Mouse (Mus musculus) mouse embryonic stem cell (cell line): ENCODE data around the gene Wnt8b.
"Not testable (repeated sequence)": the region's sequence is repeated elsewhere in the genome, so short reads cannot be mapped to it uniquely, and the experiment has no call there.

Experiments used
- in situ Hi-C, 2 experiments: fragments of 300-500 bp; cut with MboI; formaldehyde crosslinking; loops; 1 replicate in 1 of 2; 3 replicates in 1 of 2; pipeline ENCODE4 v1.14.3; 2019 to 2020; ENCODE audit warnings: low sequenced_read_pairs in 2 of 2, low pct_unique_long_range_greater_than_20kb in 1 of 2, mixed read lengths in 1 of 2; ENCODE audit not compliant: unreplicated experiment in 1 of 2

The Wnt8b gene

DNA sequence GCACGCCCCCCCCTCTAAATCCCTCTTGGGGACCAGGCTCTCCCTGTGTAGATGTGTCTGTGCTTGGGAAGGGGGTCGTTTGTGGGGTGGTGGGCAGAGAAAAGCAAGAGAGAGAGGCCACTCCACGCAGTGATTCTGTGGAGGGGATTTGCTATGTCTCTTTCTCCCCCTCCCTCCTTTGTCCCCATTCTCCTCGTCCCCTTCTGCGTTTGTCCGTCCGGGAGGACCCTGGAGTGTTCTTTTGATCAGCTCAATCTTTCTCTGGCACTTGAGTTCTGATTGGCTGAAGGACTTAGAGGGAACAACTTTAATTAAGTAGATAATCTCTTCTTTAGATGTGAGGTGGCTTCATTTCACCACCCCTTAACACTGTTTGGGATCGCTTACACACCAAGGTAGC lies at the start of gene Wnt8b:
TSS of gene Wnt8b (plus strand) at position 345 of the 400 bp plus-strand sequence.
- in situ Hi-C loops, result no loop called here

DNA sequence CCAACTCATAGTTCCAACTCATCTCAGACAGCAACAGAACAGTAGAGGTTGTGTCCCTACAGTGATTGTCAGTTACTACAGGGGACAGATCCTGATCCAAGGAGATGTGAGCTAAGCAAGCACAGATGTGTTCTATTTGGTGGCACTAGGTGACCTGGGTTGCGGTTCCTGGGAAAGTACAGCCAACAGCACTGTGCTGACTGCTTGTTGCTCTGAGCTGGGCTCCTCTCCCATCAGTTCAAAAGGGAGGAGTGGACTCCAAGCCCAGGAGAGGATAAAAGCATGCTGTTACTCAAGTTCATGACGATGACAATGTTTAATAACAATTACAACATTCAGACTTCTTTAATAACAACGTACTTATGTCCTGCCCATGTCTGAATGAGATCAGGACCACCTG lies 47.5 kb upstream of the Wnt8b start:
- in situ Hi-C loops, result no loop called here

DNA sequence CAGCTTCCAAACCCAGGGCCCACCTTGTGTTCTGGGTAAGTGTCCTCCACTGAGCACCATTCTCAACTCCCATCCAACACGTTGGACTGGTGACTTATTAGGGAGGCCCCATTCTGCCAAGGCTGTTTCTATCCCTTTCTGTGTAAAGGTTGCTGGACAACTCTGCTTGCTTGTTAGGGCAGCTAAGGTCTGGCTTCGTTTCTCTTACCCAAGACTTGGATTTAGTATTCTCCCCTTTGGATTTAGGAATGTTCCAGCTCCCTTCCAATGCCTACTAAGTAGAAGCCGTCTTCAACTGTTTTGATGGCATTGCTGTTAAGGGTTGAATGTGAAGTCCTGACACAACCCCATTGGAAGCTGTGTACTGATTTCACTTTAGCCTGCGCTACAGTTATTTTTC lies 45.3 kb upstream of the Wnt8b start:
- in situ Hi-C loops, result no loop called here

- in situ Hi-C loops, result loop anchor here in 1 of 2 experiments (5.0 kb wide), 1 partner anchor 33 kb away; no protein-coding TSS in a partner anchor
Measured at GRCm38 (mm10) chr19:44454862-44455261, 38.4 kb upstream of the Wnt8b start.

- in situ Hi-C loops, result loop anchor here in 1 of 2 experiments (5.0 kb wide), 1 partner anchor 33 kb away; no protein-coding TSS in a partner anchor
Measured at GRCm38 (mm10) chr19:44455356-44455755, 37.9 kb upstream of the Wnt8b start.

GRCm38 (mm10) chr19:44457359-44458055 lies 35.8 kb upstream of the Wnt8b start:
- in situ Hi-C loops, result loop anchor here in 1 of 2 experiments (5.0 kb wide), 1 partner anchor 35 kb away; no protein-coding TSS in a partner anchor

GRCm38 (mm10) chr19:44458696-44459095 lies 34.6 kb upstream of the Wnt8b start:
- in situ Hi-C loops, result loop anchor here in 1 of 2 experiments (5.0 kb wide), 1 partner anchor 36 kb away; no protein-coding TSS in a partner anchor

GRCm38 (mm10) chr19:44460441-44460840 lies 32.8 kb upstream of the Wnt8b start:
- in situ Hi-C loops, result no loop called here

GRCm38 (mm10) chr19:44461500-44461899 lies 31.8 kb upstream of the Wnt8b start:
- in situ Hi-C loops, result no loop called here

DNA sequence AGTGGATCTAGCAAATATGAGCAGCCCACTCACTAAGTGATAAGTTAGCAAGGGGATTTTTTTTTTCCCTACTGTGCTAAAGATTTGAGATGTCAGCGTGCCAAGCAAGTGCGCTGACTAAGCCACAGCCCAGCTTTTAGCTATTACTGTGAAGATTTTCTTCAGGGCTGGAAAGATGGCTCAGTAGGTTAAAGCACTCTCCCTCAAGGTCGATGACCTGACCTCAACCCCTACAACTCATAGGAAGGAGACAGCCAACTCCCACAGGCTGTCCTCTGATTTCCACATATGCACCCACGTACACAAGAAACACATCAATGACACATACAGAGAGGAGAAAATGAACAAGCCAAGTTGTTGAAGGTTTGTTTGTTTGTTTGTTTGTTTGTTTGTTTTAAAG lies 31.1 kb upstream of the Wnt8b start:
- in situ Hi-C loops, result no loop called here

- in situ Hi-C loops, result not testable (repeated sequence)
Measured at GRCm38 (mm10) chr19:44465960-44466525, 27.2 kb upstream of the Wnt8b start.

- in situ Hi-C loops, result no loop called here
Measured at GRCm38 (mm10) chr19:44474158-44474557, 19.1 kb upstream of the Wnt8b start.

- in situ Hi-C loops, result no loop called here
Measured at GRCm38 (mm10) chr19:44475268-44475667, 18.0 kb upstream of the Wnt8b start.

DNA sequence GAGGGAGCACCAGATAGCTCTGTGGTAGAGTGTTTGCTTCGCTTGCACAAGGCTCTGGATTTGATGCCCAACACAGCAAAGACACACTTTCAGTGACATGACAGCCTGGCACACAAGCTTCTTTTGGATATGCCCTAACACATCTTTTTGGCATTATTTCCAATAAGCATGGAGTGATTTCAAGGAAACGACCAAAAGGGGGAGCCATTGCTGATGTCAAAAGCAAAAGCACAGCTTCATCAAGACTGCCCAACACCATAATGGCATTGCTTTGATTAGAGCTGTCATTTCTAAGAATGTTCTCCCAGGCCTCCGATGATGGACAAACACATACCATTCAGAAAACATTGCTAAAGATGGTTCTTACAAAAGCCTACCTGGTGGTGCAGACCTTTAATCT lies 16.7 kb upstream of the Wnt8b start:
- in situ Hi-C loops, result no loop called here

DNA sequence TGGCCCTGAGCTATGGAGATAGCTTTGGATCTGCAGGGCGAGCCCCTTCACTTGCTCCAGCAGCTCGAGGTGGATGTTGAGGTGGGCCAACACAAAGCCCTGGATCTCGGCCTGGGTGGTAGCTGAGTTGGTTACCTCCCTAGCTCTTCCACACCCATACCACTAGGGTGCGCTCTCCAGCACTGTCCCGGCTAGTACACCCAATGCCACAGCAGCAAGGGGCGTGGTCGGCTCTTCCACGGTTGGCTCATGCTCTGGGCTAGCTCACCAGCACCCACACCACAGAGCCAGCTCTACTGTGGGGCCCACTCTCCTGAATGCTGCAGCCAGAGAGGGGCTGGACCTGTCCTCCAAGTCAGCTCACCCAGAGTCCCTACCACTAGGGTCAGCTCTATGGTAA lies 6.0 kb upstream of the Wnt8b start:
- in situ Hi-C loops, result no loop called here

DNA sequence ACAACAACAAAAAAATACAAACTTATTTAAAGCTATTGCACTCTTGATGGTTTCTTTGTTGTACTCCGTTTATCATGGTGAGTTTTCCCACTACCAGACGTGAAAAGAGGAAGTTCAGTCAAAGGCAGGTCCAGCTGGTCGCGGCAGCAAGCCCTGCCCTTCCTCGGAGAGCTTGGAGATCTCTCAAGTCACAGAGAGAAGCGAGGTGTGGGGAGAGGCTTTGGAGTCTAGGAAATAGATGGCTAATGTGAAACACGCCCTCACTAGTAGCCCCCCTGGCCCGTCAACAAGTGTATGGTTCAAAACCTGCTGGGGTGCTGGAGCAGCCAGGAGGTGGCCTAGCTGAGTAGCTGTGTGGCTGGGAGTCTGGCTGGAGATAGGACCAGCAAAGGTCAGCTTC lies 3.2 kb downstream of the Wnt8b start:
- in situ Hi-C loops, result no loop called here

DNA sequence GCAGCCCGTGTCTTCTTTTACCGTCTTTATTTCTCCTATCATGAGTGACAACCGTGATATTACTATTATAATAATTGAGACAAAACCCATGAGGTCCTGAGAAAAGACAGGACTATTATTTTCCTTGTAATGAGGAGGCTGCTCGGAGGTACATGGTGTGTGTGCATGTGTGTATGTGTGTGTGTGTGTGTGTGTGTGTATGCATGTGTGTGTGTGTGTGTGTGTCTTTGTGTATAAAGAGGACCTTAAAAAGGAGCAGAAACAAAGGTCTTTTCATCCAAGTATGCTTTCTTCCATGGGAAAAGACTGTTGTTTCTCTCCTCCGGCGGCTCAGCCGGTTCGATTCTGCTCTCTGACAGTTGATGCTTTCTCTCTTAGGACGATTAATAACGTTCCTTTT lies 3.7 kb downstream of the Wnt8b start:
- in situ Hi-C loops, result no loop called here

- in situ Hi-C loops, result no loop called here
Measured at GRCm38 (mm10) chr19:44498936-44499335, 5.7 kb downstream of the Wnt8b start.

- in situ Hi-C loops, result no loop called here
Measured at GRCm38 (mm10) chr19:44500240-44500639, 7.0 kb downstream of the Wnt8b start.

DNA sequence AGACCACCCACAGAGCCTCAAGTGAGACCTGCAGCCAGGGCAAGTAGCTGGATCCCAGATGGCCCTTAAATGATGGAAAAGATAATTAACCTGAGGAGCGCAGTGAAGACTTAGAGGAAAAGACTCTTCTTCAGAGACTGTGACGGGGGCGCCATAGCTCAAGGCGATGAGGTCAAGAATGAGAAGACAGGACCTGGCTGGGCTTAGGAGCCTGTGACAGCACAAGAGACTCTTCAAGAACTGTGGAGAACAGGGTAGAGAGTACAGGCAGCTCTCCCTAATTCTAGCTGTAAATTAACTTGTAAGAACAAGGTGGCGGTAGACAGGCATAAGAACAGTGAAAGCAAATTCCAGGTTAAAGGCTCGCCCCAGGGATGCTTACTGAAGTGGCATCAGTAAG lies 8.7 kb downstream of the Wnt8b start:
- in situ Hi-C loops, result no loop called here
